Comparison of ENCODE assay signal across 8 mouse cellular contexts in genomic region chr11:83298225-83299195, GRCm38 (mm10). TPM values are rescaled to one million over a fixed set of nuclear protein-coding genes. Genes with fewer than 3 reads are reported as not detected.
A peak's percentile ranks its signal among the peaks of the same experiment; 100 is the strongest.
DNase-seq lines count a peak whose midpoint lies in the region; ATAC-seq lines count a peak whose summit lies in the region.

Gene Ap2b1 (plus strand): TSS chr11:83299024.

- peak within 1 kb of the TSS; percentile 85 for H3K4me2 ChIP-seq in intestine, embryonic 14.5 days (ENCODE audit: low read length)

- peaks cover 16% of the 10 kb centered on the region; the same call in 1 of the 2 replicates for H3K4me1 ChIP-seq in intestine, embryonic 14.5 days (replicated peaks; ENCODE audit: control insufficient read depth, insufficient read depth, low read length)

- intact Hi-C loops in left cerebral cortex, postnatal 14 days (cut with DNase I), result no loop called here

- peak within 1 kb of the TSS; percentile 63 for H3K4me3 ChIP-seq in intestine, embryonic 14.5 days (ENCODE audit: low read depth, low read length)

- DNase-seq in adrenal gland, adult (ENCODE audit: inconsistent age in 2 of 2, low spot score in 1 of 2), result peak; percentile 96 to 98
- peak; percentile 98 for DNase-seq in embryo, embryonic 10.5 days (ENCODE audit: low spot score)
- DNase-seq in gastrocnemius, postnatal 25 days, result peak; percentile 94
- peak; percentile 92 for DNase-seq in intestine, embryonic 14.5 days (ENCODE audit: low spot score)
- peak; percentile 94 to 95 for DNase-seq in left cerebral cortex, postnatal 14 days (ENCODE audit: low spot score in 2 of 2)
- DNase-seq in mesoderm, embryonic 11.5 days (ENCODE audit: low read depth, low spot score), result peak; percentile 94
- peak; percentile 94 to 96 for DNase-seq in right cerebral cortex, postnatal 36 days (ENCODE audit: low spot score in 2 of 2)
- DNase-seq in yolk sac, embryonic 10.5 days (ENCODE audit: low spot score), result peak; percentile 95

- H3K27me3 ChIP-seq in intestine, embryonic 14.5 days (replicated peaks; ENCODE audit: control insufficient read depth, insufficient read depth, low read length), result no peaks in the 10 kb centered on the region

- H3K9ac ChIP-seq in intestine, embryonic 14.5 days (ENCODE audit: low read length), result peak within 1 kb of the TSS; percentile 69

- peak within 1 kb of the TSS; percentile 87 for H3K27ac ChIP-seq in intestine, embryonic 14.5 days (ENCODE audit: low read depth)

- ATAC-seq in intestine, embryonic 14.5 days (replicated peaks; ENCODE audit: low FRiP score, low TSS enrichment, low read depth), result peak; percentile 93

- H3K36me3 ChIP-seq in intestine, embryonic 14.5 days (ENCODE audit: control insufficient read depth, insufficient read depth, low read length), result peaks cover 26% of the 10 kb centered on the region

- no peaks in the 10 kb centered on the region for H3K9me3 ChIP-seq in intestine, embryonic 14.5 days (ENCODE audit: control insufficient read depth, low read length)

- WGBS in intestine, embryonic 14.5 days, result 2% methylated on average over 56 of the region's 56 CpGs

RNA-seq across cellular contexts. Expression of gene Ap2b1, which starts in this region (rescaled TPM):
- total RNA-seq in gastrocnemius, postnatal 25 days (2021), result 10 to 100 TPM; 30.1 to 32.3 TPM
- polyA plus RNA-seq in intestine, embryonic 14.5 days (2014; fragmentation: Nextera tagmentation; extraction: Ambion mirVana), result 65.1 and 68.2 TPM in 2 replicates
- 100 to 1,000 TPM; 304 to 324 TPM for total RNA-seq in left cerebral cortex, postnatal 14 days (2021)

Comparison
In these comparisons a context has a peak if more than half of its experiments do, and no peak if none do; other contexts are left out.
1. Peak in every context shown above with its lines: DNase-seq, ATAC-seq, H3K4me3 ChIP-seq and H3K27ac ChIP-seq.
2. RNA of gene Ap2b1 (total RNA-seq): 304 to 324 TPM in left cerebral cortex, postnatal 14 days; 30.1 to 32.3 TPM in gastrocnemius, postnatal 25 days; every median in the first group is over 4 times any median in the second.